Mouse (Mus musculus) liver, postnatal 0 days (tissue): Measurements from ENCODE around the gene Inpp5k. TPM values are rescaled to one million over a fixed set of nuclear protein-coding genes. Genes with fewer than 3 reads are reported as not detected.

Experiments
- ATAC-seq: fragments of 200-750 bp; cut with Nextera tagmentation; 2 replicates; pipeline ENCODE4 v1.8.0; 2017; ENCODE audit warnings: mild to moderate bottlenecking, moderate library complexity
- DNase-seq: peaks from one replicate; pipeline ENCODE4 v3.0.0-alpha.2; 2016
- H3K27ac ChIP-seq: fragments of 300-500 bp; sonication (generic); 2 replicates; pipeline ENCODE4 v1.5.1; 2014; ENCODE audit warnings: antibody characterized with exemption, moderate library complexity, mild to moderate bottlenecking, low read depth
- H3K27me3 ChIP-seq: fragments of 300-500 bp; sonication (generic); 2 replicates; pipeline ENCODE4 v1.6.1; 2014; ENCODE audit warnings: low read length, control low read depth, mixed read lengths; ENCODE audit not compliant: insufficient read depth
- H3K36me3 ChIP-seq: fragments of 300-500 bp; sonication (generic); replicated peaks from 2 replicates; pipeline ENCODE4 v1.6.1; 2014; ENCODE audit warnings: mild to moderate bottlenecking, control low read depth, low read length, moderate library complexity, mixed read lengths; ENCODE audit not compliant: insufficient read depth
- H3K4me1 ChIP-seq: fragments of 300-500 bp; sonication (generic); 2 replicates; pipeline ENCODE4 v1.6.1; 2014; ENCODE audit warnings: antibody characterized with exemption, mild to moderate bottlenecking, control low read depth; ENCODE audit not compliant: insufficient read depth
- H3K4me2 ChIP-seq: fragments of 300-500 bp; sonication (generic); 2 replicates; pipeline ENCODE4 v1.6.1; 2014; ENCODE audit warnings: low read depth, mild to moderate bottlenecking, low read length, moderate library complexity, mixed read lengths
- H3K4me3 ChIP-seq: fragments of 300-500 bp; sonication (generic); 2 replicates; pipeline ENCODE4 v1.5.1; 2014; ENCODE audit warnings: low read depth, low read length
- H3K9ac ChIP-seq: fragments of 300-500 bp; sonication (generic); replicated peaks from 2 replicates; pipeline ENCODE4 v1.6.1; 2014; ENCODE audit warnings: mild to moderate bottlenecking, moderate library complexity
- H3K9me3 ChIP-seq: fragments of 300-500 bp; sonication (generic); 2 replicates; pipeline ENCODE4 v1.6.1; 2016; ENCODE audit warnings: mild to moderate bottlenecking, control low read depth, low read length, mixed read lengths
- CTCF ChIP-seq: sonication (generic); IDR thresholded peaks from 2 replicates; pipeline ENCODE4 v1.5.1; 2016; ENCODE audit warnings: antibody characterized with exemption, low read depth
- EP300 ChIP-seq: IDR thresholded peaks from 2 replicates; pipeline ENCODE4 v1.6.1; 2016; ENCODE audit warnings: antibody characterized with exemption, low read depth, mild to moderate bottlenecking
- WGBS: fragments of 180-500 bp; shearing (Covaris S2); extraction: QIAGEN DNeasy Blood & Tissue Kit; methylation state at CpG from one replicate; pipeline ENCODE4 v1.1.7; 2014; ENCODE audit not compliant: insufficient replicate concordance; 5-methylcytosine and 5-hydroxymethylcytosine counted together
- polyA plus RNA-seq: library from polyadenylated mRNA; unstranded; fragments of >200 nt; fragmentation: Nextera tagmentation; extraction: Ambion mirVana; gene quantifications from 2 replicates; pipeline ENCODE4 v1.2.1, GENCODE M21; 2015

Inpp5k gene
- 16.7 TPM in 2 replicates for polyA plus RNA-seq

GRCm38 (mm10) chr11:75630645-75631229 lies at the start of gene Inpp5k:
Gene Inpp5k (plus strand): TSS chr11:75630988.
- H3K9me3 ChIP-seq = no peaks in the 10 kb centered on the region
- TF ChIP-seq CTCF (0 out of 2 replicates have a peak, but pooled peaks have one; percentile 6), EP300 (no peak)
- H3K27me3 ChIP-seq = no peaks in the 10 kb centered on the region
- H3K36me3 ChIP-seq = peaks cover 30% of the 10 kb centered on the region
- peak; percentile 97 for DNase-seq
- H3K4me3 ChIP-seq = peak within 1 kb of the TSS; percentile 76
- under 1% methylated on average over 48 of the region's 53 CpGs for WGBS
- peak within 1 kb of the TSS; percentile 80 for H3K9ac ChIP-seq
- peak within 1 kb of the TSS; percentile 83 for H3K27ac ChIP-seq
- H3K4me1 ChIP-seq = peaks cover 24% of the 10 kb centered on the region
- peak within 1 kb of the TSS; percentile 91 for H3K4me2 ChIP-seq
- peak; percentile 100 for ATAC-seq

GRCm38 (mm10) chr11:75581495-75582149 lies 49.2 kb upstream of the Inpp5k start:
- Histone ChIP-seq H3K36me3 (no peaks in the 10 kb centered on the region), H3K4me3 (no peak overlapping the region), H3K4me1 (peaks cover 7% of the 10 kb centered on the region), H3K4me2 (no peak overlapping the region), H3K9me3 (no peaks in the 10 kb centered on the region), H3K27me3 (no peaks in the 10 kb centered on the region), H3K27ac (no peak overlapping the region), H3K9ac (no peak overlapping the region)
- TF ChIP-seq EP300 (no peak), CTCF (no peak)
- DNase-seq = no peak
- WGBS = 83% methylated on average over 7 of the region's 7 CpGs
- no peak for ATAC-seq

GRCm38 (mm10) chr11:75583521-75583920 lies 47.3 kb upstream of the Inpp5k start:
- Histone ChIP-seq H3K9ac (no peak overlapping the region), H3K27me3 (no peaks in the 10 kb centered on the region), H3K4me2 (no peak overlapping the region), H3K4me1 (peaks cover 7% of the 10 kb centered on the region), H3K36me3 (no peaks in the 10 kb centered on the region), H3K9me3 (no peaks in the 10 kb centered on the region), H3K4me3 (no peak overlapping the region), H3K27ac (no peak overlapping the region)
- ATAC-seq (no peak), DNase-seq (no peak)
- WGBS = 54% methylated on average over 2 of the region's 2 CpGs
- TF ChIP-seq CTCF (no peak), EP300 (no peak)

GRCm38 (mm10) chr11:75585061-75585460 lies 45.7 kb upstream of the Inpp5k start:
- Histone ChIP-seq H3K36me3 (no peaks in the 10 kb centered on the region), H3K4me2 (no peak overlapping the region), H3K9ac (no peak overlapping the region), H3K4me1 (peaks cover 15% of the 10 kb centered on the region), H3K27ac (no peak overlapping the region), H3K27me3 (no peaks in the 10 kb centered on the region), H3K9me3 (no peaks in the 10 kb centered on the region), H3K4me3 (no peak overlapping the region)
- WGBS = 34% methylated on average over 4 of the region's 4 CpGs
- TF ChIP-seq CTCF = no peak
- TF ChIP-seq EP300 = no peak
- DNase-seq (no peak), ATAC-seq (no peak)

GRCm38 (mm10) chr11:75585978-75586377 lies 44.8 kb upstream of the Inpp5k start:
- DNase-seq (no peak), ATAC-seq (no peak)
- Histone ChIP-seq H3K9ac (no peak overlapping the region), H3K4me3 (no peak overlapping the region), H3K27me3 (no peaks in the 10 kb centered on the region), H3K36me3 (no peaks in the 10 kb centered on the region), H3K27ac (no peak overlapping the region), H3K4me1 (peaks cover 17% of the 10 kb centered on the region), H3K4me2 (no peak overlapping the region), H3K9me3 (no peaks in the 10 kb centered on the region)
- WGBS = 79% methylated on average over 5 of the region's 5 CpGs
- no peak for TF ChIP-seq EP300

- Histone ChIP-seq H3K27me3 (no peaks in the 10 kb centered on the region), H3K4me2 (no peak overlapping the region), H3K27ac (no peak overlapping the region), H3K9ac (no peak overlapping the region), H3K36me3 (peaks cover 8% of the 10 kb centered on the region; the same call in 1 of the 2 replicates), H3K9me3 (no peaks in the 10 kb centered on the region), H3K4me1 (peaks cover 21% of the 10 kb centered on the region), H3K4me3 (no peak overlapping the region)
- ATAC-seq = no peak
- DNase-seq = no peak
- TF ChIP-seq EP300 (no peak), CTCF (no peak)
- 81% methylated on average over 5 of the region's 5 CpGs for WGBS
These were observed 43.8 kb upstream of the Inpp5k start for GRCm38 (mm10) chr11:75586963-75587362.
